Mouse (Mus musculus) kidney, embryonic 15.5 days (tissue): Measurements from ENCODE around the gene Ppp2r5c. TPM values are rescaled to one million over a fixed set of nuclear protein-coding genes. Genes with fewer than 3 reads are reported as not detected.
A peak's percentile ranks its signal among the peaks of the same experiment; 100 is the strongest.

ENCODE experiments used
- ATAC-seq: fragments of 200-750 bp; cut with Nextera tagmentation; replicated peaks from 2 replicates; pipeline ENCODE4 v1.8.0; 2017; ENCODE audit warnings: moderate TSS enrichment; ENCODE audit not compliant: low FRiP score
- H3K27ac ChIP-seq: fragments of 300-500 bp; sonication (generic); 2 replicates; pipeline ENCODE4 v1.5.1; 2015; ENCODE audit warnings: mild to moderate bottlenecking, inconsistent platforms
- H3K27me3 ChIP-seq: fragments of 300-500 bp; sonication (generic); 2 replicates; pipeline ENCODE4 v1.6.1; 2015; ENCODE audit warnings: inconsistent platforms
- H3K36me3 ChIP-seq: fragments of 300-500 bp; sonication (generic); 2 replicates; pipeline ENCODE4 v1.6.1; 2015; ENCODE audit warnings: inconsistent platforms
- H3K4me1 ChIP-seq: fragments of 300-500 bp; sonication (generic); 2 replicates; pipeline ENCODE4 v1.6.1; 2015; ENCODE audit warnings: inconsistent platforms
- H3K4me2 ChIP-seq: fragments of 300-500 bp; sonication (generic); 2 replicates; pipeline ENCODE4 v1.6.1; 2015; ENCODE audit warnings: moderate library complexity, mild to moderate bottlenecking, inconsistent platforms
- H3K4me3 ChIP-seq: fragments of 300-500 bp; sonication (generic); replicated peaks from 2 replicates; pipeline ENCODE4 v1.5.1; 2015; ENCODE audit warnings: mild to moderate bottlenecking, inconsistent platforms
- H3K9ac ChIP-seq: fragments of 300-500 bp; sonication (generic); 2 replicates; pipeline ENCODE4 v1.6.1; 2015; ENCODE audit warnings: mild to moderate bottlenecking, inconsistent platforms
- H3K9me3 ChIP-seq: fragments of 300-500 bp; sonication (generic); replicated peaks from 2 replicates; pipeline ENCODE4 v1.6.1; 2016; ENCODE audit warnings: inconsistent platforms
- WGBS: fragments of 180-500 bp; shearing (Covaris S2); methylation state at CpG from one replicate; pipeline ENCODE4 v1.1.7; 2015; ENCODE audit warnings: mixed read lengths; 5-methylcytosine and 5-hydroxymethylcytosine counted together
- polyA plus RNA-seq: library from polyadenylated mRNA; unstranded; fragments of >200 nt; fragmentation: Nextera tagmentation; extraction: Ambion mirVana; gene quantifications from 2 replicates; pipeline ENCODE4 v1.2.1, GENCODE M21; 2015

Gene Ppp2r5c
- polyA plus RNA-seq, 1 experiment from 2014 or later, result 141 TPM

DNA sequence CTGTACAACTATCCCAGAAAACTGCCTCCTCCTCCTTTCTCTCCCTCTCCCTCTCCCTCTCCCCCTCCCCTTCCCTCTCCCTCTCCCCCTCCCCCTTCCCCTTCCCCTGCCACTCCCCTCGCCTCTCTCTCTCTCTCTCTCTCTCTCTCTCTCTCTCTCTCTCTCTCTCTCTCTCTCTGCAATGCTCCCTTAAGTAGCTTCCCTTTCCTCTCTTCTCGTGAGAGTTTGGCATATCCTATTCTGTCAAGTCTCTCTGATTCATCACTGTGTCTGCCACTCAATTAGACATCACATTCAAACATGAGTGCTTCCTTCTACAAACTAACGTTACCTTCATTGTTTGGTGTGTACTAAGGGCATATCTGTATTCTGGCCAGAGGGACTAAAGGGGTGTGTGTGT is 25.6 kb upstream of the Ppp2r5c start:
- Histone ChIP-seq H3K4me3 (no peak overlapping the region), H3K27me3 (0 out of 2 replicates have a peak, but pooled peaks cover 5% of the 10 kb centered on the region), H3K4me2 (no peak overlapping the region), H3K9ac (no peak overlapping the region), H3K36me3 (no peaks in the 10 kb centered on the region), H3K9me3 (no peaks in the 10 kb centered on the region), H3K4me1 (peaks cover 11% of the 10 kb centered on the region; the same call in 1 of the 2 replicates), H3K27ac (no peak overlapping the region)
- WGBS, result 69% methylated on average over 3 of the region's 3 CpGs
- no peak for ATAC-seq

DNA sequence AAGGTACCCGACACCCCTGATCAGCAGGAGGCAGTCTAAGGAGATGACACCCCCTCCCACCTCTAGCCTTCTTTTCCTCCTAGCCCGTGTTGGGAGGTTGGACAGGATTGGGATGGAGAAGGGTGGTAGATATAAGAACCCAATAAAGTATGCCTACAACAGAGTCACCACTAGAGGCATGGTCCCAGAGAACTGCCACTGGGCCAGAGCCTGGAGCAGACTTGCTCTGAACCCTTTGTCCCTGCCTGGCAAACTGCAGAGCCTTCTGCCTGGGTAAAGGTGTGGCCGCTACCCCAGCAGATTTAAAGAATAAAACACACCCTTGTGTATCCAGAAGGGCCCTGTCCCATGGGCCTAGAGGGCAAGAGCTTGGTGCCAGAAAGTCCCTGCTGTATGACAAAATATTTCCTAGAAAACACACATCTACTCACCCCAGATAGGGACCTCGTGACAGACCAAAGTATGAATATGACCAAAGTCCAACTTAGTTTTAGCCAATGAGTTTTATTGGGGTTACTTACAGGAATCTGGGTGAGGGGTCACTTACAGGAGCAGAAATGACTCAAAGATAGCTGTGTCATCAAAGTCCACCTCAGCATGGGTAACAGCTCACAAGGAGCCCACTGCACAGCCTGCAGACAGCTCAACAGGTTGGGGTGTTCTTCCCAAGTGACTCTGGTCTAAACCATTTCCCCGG is 22.8 kb upstream of the Ppp2r5c start:
- H3K9ac ChIP-seq, result no peak overlapping the region
- 80% methylated on average over 5 of the region's 5 CpGs for WGBS

DNA sequence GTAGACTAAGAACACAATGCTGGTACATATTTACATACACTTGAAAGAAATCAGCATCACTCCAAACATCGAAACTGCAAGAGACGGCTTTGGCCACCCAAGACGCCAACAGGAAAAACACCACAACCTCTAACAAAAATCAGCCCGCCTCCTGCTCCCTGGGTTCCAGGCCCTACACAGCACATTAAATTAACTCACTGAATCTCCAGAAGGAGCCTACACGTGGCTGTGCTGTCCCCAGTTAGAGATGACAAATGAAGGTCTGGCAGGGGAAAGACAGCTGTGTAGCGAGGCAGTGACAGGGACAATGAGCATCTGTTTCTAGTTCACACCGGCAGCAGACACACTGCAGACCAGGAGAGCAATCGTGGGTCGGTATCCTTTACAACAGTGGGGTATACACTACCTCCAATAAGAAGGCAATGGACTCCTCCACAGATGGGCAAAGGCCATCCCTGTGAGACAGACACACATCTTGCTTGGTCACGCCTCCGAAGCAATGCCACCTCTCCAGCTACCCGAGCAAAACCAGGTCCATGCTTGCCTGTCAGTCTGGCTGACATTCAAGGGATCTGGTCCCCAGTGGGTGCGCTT is 20.4 kb upstream of the Ppp2r5c start:
- Histone ChIP-seq H3K27me3 (no peaks in the 10 kb centered on the region), H3K27ac (no peak overlapping the region), H3K4me1 (no peaks in the 10 kb centered on the region), H3K4me3 (no peak overlapping the region), H3K4me2 (no peak overlapping the region), H3K9me3 (no peaks in the 10 kb centered on the region), H3K36me3 (no peaks in the 10 kb centered on the region), H3K9ac (no peak overlapping the region)
- no peak for ATAC-seq
- 74% methylated on average over 13 of the region's 13 CpGs for whole genome bisulfite sequencing

More for the DNA sequence above, 22.8 kb upstream of the Ppp2r5c start:
- no peak overlapping the region for H3K4me3 ChIP-seq
- H3K27me3 ChIP-seq, result no peaks in the 10 kb centered on the region
- H3K9me3 ChIP-seq, result no peaks in the 10 kb centered on the region
- no peak overlapping the region for H3K27ac ChIP-seq
- no peaks in the 10 kb centered on the region for H3K4me1 ChIP-seq
- no peaks in the 10 kb centered on the region for H3K36me3 ChIP-seq
- no peak overlapping the region for H3K4me2 ChIP-seq
- ATAC-seq, result no peak

GRCm38 (mm10) chr12:110429340-110429973 is 17.5 kb upstream of the Ppp2r5c start:
- Histone ChIP-seq H3K27me3 (no peaks in the 10 kb centered on the region), H3K4me2 (no peak overlapping the region), H3K9me3 (no peaks in the 10 kb centered on the region), H3K4me1 (no peaks in the 10 kb centered on the region), H3K36me3 (no peaks in the 10 kb centered on the region), H3K4me3 (no peak overlapping the region), H3K9ac (no peak overlapping the region), H3K27ac (no peak overlapping the region)
- ATAC-seq, result 0 out of 2 replicates have a peak, but pooled peaks have one; percentile 29
- 64% methylated on average over 12 of the region's 12 CpGs for WGBS

GRCm38 (mm10) chr12:110429990-110430389 is 16.9 kb upstream of the Ppp2r5c start:
- no peaks in the 10 kb centered on the region for H3K36me3 ChIP-seq
- no peak overlapping the region for H3K9ac ChIP-seq
- H3K9me3 ChIP-seq, result no peaks in the 10 kb centered on the region
- H3K4me1 ChIP-seq, result no peaks in the 10 kb centered on the region
- no peak overlapping the region for H3K27ac ChIP-seq
- WGBS, result 84% methylated on average over 10 of the region's 10 CpGs
- H3K4me2 ChIP-seq, result no peak overlapping the region
- no peaks in the 10 kb centered on the region for H3K27me3 ChIP-seq
- ATAC-seq, result no peak
- no peak overlapping the region for H3K4me3 ChIP-seq

- Histone ChIP-seq H3K9me3 (no peaks in the 10 kb centered on the region), H3K36me3 (no peaks in the 10 kb centered on the region), H3K27ac (no peak overlapping the region), H3K4me3 (no peak overlapping the region), H3K9ac (no peak overlapping the region), H3K4me1 (no peaks in the 10 kb centered on the region), H3K4me2 (no peak overlapping the region), H3K27me3 (no peaks in the 10 kb centered on the region)
- ATAC-seq, result no peak
- WGBS, result 54% methylated on average over 7 of the region's 7 CpGs
These were observed 15.1 kb upstream of the Ppp2r5c start for GRCm38 (mm10) chr12:110431805-110432204.

DNA sequence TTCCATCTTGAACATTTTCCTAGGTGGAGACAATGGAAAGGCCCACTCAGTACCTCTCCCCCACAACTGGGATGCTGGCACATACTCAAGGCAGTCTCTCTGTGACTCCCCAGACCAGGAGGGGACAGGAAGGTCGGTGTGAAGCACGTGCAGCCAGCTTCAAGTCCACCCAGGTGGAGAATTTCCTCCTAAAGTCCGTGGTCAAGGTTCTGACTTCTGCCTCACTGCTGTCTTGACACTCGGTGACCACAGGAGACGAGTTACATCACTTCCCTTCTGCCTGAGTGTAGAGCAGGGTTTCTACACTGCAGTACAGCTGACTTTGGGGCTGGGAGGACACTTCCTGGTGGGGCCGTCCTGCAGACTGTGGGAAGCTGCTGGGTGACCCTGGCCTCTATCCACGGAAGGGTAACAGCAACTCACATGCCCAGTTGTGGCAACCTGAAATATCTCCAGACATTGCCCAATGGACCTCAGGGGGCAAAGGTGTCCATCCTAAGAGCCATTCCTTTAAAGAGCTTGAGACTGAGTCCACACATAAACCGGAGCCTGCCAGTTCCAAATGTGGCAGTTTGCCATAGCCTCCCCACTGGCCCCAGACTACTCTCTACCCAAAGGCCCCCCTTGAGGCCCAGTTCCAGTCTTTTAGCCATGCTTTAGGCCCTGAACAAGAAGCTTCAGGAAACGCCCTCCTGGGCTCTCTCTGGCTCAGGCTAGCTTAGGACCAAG is 10.1 kb upstream of the Ppp2r5c start:
- Histone ChIP-seq H3K4me2 (no peak overlapping the region), H3K4me3 (no peak overlapping the region), H3K27ac (no peak overlapping the region), H3K9ac (no peak overlapping the region), H3K4me1 (no peaks in the 10 kb centered on the region), H3K36me3 (no peaks in the 10 kb centered on the region), H3K9me3 (no peaks in the 10 kb centered on the region), H3K27me3 (no peaks in the 10 kb centered on the region)
- WGBS, result 54% methylated on average over 9 of the region's 9 CpGs
- ATAC-seq, result no peak

GRCm38 (mm10) chr12:110437367-110437703 is 9.6 kb upstream of the Ppp2r5c start:
- H3K4me3 ChIP-seq, result no peak overlapping the region
- H3K4me2 ChIP-seq, result no peak overlapping the region
- H3K4me1 ChIP-seq, result no peaks in the 10 kb centered on the region
- WGBS, result 68% methylated on average over 7 of the region's 7 CpGs
- H3K36me3 ChIP-seq, result no peaks in the 10 kb centered on the region
- no peaks in the 10 kb centered on the region for H3K27me3 ChIP-seq
- no peak overlapping the region for H3K9ac ChIP-seq
- H3K9me3 ChIP-seq, result no peaks in the 10 kb centered on the region
- no peak overlapping the region for H3K27ac ChIP-seq
- no peak for ATAC-seq

GRCm38 (mm10) chr12:110438367-110438973 is 8.4 kb upstream of the Ppp2r5c start:
- H3K36me3 ChIP-seq, result no peaks in the 10 kb centered on the region
- no peak for ATAC-seq
- H3K4me1 ChIP-seq, result no peaks in the 10 kb centered on the region
- no peaks in the 10 kb centered on the region; the same call in 1 of the 2 replicates for H3K27me3 ChIP-seq
- no peak overlapping the region for H3K9ac ChIP-seq
- no peak overlapping the region for H3K27ac ChIP-seq
- no peaks in the 10 kb centered on the region for H3K9me3 ChIP-seq
- no peak overlapping the region for H3K4me2 ChIP-seq
- H3K4me3 ChIP-seq, result no peak overlapping the region
- 45% methylated on average over 5 of the region's 5 CpGs for WGBS

DNA sequence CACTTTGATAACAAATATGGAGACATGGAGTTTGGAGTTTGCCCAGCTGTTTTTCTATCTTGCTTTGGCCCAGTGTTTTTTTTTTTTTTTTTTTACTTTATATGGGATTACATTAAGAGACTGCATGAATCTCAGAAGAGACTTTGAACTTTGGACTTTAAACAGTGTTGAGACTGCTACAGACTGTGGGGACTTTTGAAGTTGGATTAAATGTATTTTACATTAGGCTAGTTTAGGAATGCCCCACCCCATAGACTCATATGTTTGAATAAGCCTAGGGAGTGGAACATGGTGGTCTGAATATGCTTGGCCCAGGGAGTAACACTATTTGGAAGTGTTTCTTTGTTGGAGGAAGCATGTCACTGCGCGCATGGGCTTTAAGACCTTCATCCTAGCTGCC is 4.7 kb upstream of the Ppp2r5c start:
- Histone ChIP-seq H3K27me3 (peaks cover 14% of the 10 kb centered on the region; the same call in 1 of the 2 replicates), H3K4me1 (peaks cover 8% of the 10 kb centered on the region), H3K9ac (no peak overlapping the region), H3K27ac (no peak overlapping the region), H3K4me3 (no peak overlapping the region), H3K9me3 (no peaks in the 10 kb centered on the region), H3K36me3 (no peaks in the 10 kb centered on the region), H3K4me2 (no peak overlapping the region)
- ATAC-seq, result no peak
- WGBS, result 90% methylated on average over 2 of the region's 2 CpGs

- no peaks in the 10 kb centered on the region for H3K9me3 ChIP-seq
- H3K27ac ChIP-seq, result no peak overlapping the region
- peaks cover 14% of the 10 kb centered on the region; the same call in 1 of the 2 replicates for H3K27me3 ChIP-seq
- no peak for ATAC-seq
- H3K4me2 ChIP-seq, result no peak overlapping the region
- no peaks in the 10 kb centered on the region for H3K36me3 ChIP-seq
- no peak overlapping the region for H3K9ac ChIP-seq
- 61% methylated on average over 5 of the region's 5 CpGs for WGBS
- no peak overlapping the region for H3K4me3 ChIP-seq
- H3K4me1 ChIP-seq, result peaks cover 16% of the 10 kb centered on the region
These were observed 2.4 kb upstream of the Ppp2r5c start for GRCm38 (mm10) chr12:110444530-110444929.
